Mouse (Mus musculus): ENCODE data around the gene Zfp937. TPM values are rescaled to one million over a fixed set of nuclear protein-coding genes. Genes with fewer than 3 reads are reported as not detected.

Gene Zfp937
- polyA plus RNA-seq, 1 experiment: 0.16 TPM

Other genes with a start within 250 kb of the Zfp937 start
- gene Zfp120, start 81.4 kb upstream of the Zfp937 start, polyA plus RNA-seq (2012; rRNA removed): 0.23 and 0.47 TPM in 2 replicates
- not detected in 2 replicates for gene Gm10770, start 38.4 kb upstream of the Zfp937 start, polyA plus RNA-seq (2012; rRNA removed)
- not detected in 2 replicates for gene Gm14139, start 36.3 kb upstream of the Zfp937 start, polyA plus RNA-seq (2012; rRNA removed)
- gene Gm21994, start 37.5 kb downstream of the Zfp937 start, polyA plus RNA-seq (2012; rRNA removed): not detected in 2 replicates
- gene Gm14124, start 39.4 kb downstream of the Zfp937 start, polyA plus RNA-seq (2012; rRNA removed): not detected in 2 replicates
- gene Gm10130, start 105.6 kb downstream of the Zfp937 start, polyA plus RNA-seq (2012; rRNA removed): not detected in 2 replicates
- gene 3300002I08Rik, start 144.7 kb downstream of the Zfp937 start, polyA plus RNA-seq (2012; rRNA removed): 0.30 and 0.34 TPM in 2 replicates
- 0.04 and 0.06 TPM in 2 replicates for gene Zfp442, start 233.4 kb downstream of the Zfp937 start, polyA plus RNA-seq (2012; rRNA removed)

All from small intestine, adult 2 months (tissue).